Mouse (Mus musculus) cerebellum, postnatal 25 days (tissue): Measurements from ENCODE around the gene Prr27.
A peak's percentile ranks its signal among the peaks of the same experiment; 100 is the strongest.

Experiments used
- DNase-seq, 2 experiments: peaks; one replicate each; pipeline ENCODE4 v3.0.0; 2021; ENCODE audit warnings: mixed read lengths in 2 of 2

The Prr27 gene

GRCm38 (mm10) chr5:87825386-87825785 lies at the start of gene Prr27:
TSS of gene Prr27 (plus strand) at chr5:87825686.
- no peak for DNase-seq

- no peak for DNase-seq
Observed at GRCm38 (mm10) chr5:87782731-87783130, 42.8 kb upstream of the Prr27 start.

GRCm38 (mm10) chr5:87807782-87808181 lies 17.7 kb upstream of the Prr27 start, which contains the start of gene Csn1s2b:
TSS of gene Csn1s2b (plus strand) at chr5:87808082.
- DNase-seq: no peak

- DNase-seq: no peak
Observed at GRCm38 (mm10) chr5:87809253-87809652, 16.2 kb upstream of the Prr27 start.

GRCm38 (mm10) chr5:87855136-87855716 lies 29.7 kb downstream of the Prr27 start:
- no peak for DNase-seq

GRCm38 (mm10) chr5:87870084-87870483 lies 44.6 kb downstream of the Prr27 start:
- peak; percentile 15 to 44 for DNase-seq

- DNase-seq: peak in 1 of 2 experiments; percentile 18
Observed at GRCm38 (mm10) chr5:87871423-87871822, 45.9 kb downstream of the Prr27 start.

GRCm38 (mm10) chr5:87884729-87885128 lies 59.2 kb downstream of the Prr27 start, which contains the start of gene Odam:
TSS of gene Odam (plus strand) at chr5:87885029.
- DNase-seq: no peak
